9 mouse cellular contexts compared by ENCODE assay signal in the genomic region with DNA sequence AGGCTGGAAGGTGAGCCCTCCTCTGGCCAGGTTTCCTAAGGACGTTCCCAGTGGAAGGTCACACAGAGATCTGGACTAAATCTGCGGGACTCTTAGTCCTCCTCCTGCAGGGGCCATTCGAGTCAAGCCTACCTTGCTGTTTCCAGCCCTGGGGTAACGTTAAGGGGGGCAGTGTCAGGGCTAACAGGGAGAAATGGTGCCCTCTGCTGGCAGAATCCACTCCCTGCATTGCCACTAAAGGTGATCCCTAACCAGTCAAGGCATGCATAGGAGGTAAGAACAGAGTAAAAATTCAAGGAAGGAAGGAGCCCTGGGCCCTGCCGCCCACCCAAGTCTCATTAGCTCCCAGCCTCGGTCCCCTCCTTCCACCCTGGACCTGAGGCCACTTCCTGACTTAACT. TPM values are rescaled to one million over a fixed set of nuclear protein-coding genes. Genes with fewer than 3 reads are reported as not detected.
DNase-seq lines count a peak whose midpoint lies in the region; ATAC-seq and TF ChIP-seq lines count a peak whose summit lies in the region.
"Had no signal": no experiment of that assay in that cellular context is flagged by ENCODE, and none has a peak within 500 bp of the region (broad histone marks: within the 10 kb centered on the region; RNA-seq: fewer than 3 reads in every experiment).

No protein-coding gene starts in this region.

- no peak overlapping the region for H3K27ac ChIP-seq in liver, embryonic 14.5 days
- no peak overlapping the region for H3K27ac ChIP-seq in neural tube, embryonic 15.5 days (replicated peaks)
- no peak overlapping the region for H3K27ac ChIP-seq in thymus, adult 2 months (ENCODE audit: control insufficient read depth, insufficient read depth, low read length)
- H3K27ac ChIP-seq: embryonic facial prominence, embryonic 15.5 days had no signal

- TF ChIP-seq CTCF in liver, embryonic 14.5 days (IDR thresholded peaks at IDR 0.05; ENCODE audit: low read depth) = peak; percentile 90
- TF ChIP-seq CTCF in thymus, adult 2 months (IDR thresholded peaks at IDR 0.05; ENCODE audit: borderline replicate concordance, control insufficient read depth, extremely low read depth, insufficient read depth, low read length, poor library complexity) = peak; percentile 84; the same call in 1 of the 2 replicates

- no peaks in the 10 kb centered on the region for H3K27me3 ChIP-seq in liver, embryonic 14.5 days (ENCODE audit: control insufficient read depth, insufficient read depth, low read length)
- 0 out of 2 replicates have a peak, but pooled peaks cover 4% of the 10 kb centered on the region for H3K27me3 ChIP-seq in neural tube, embryonic 15.5 days (replicated peaks)
- no peaks in the 10 kb centered on the region for H3K27me3 ChIP-seq in thymus, adult 2 months (ENCODE audit: control insufficient read depth, insufficient read depth, low read length)
- H3K27me3 ChIP-seq: embryonic facial prominence, embryonic 15.5 days had no signal

- no peaks in the 10 kb centered on the region; a peak in 2 of 4 replicates for H3K4me1 ChIP-seq in liver, embryonic 14.5 days (replicated peaks; ENCODE audit: control insufficient read depth in 2 of 2, insufficient read depth in 2 of 2, low read length in 1 of 2)
- H3K4me1 ChIP-seq in neural tube, embryonic 15.5 days = peaks cover 2% of the 10 kb centered on the region; the same call in 1 of the 2 replicates
- peaks cover 10% of the 10 kb centered on the region for H3K4me1 ChIP-seq in thymus, adult 2 months (replicated peaks; ENCODE audit: control insufficient read depth, insufficient read depth, low read length)

- H3K4me3 ChIP-seq in liver, embryonic 14.5 days (ENCODE audit: insufficient read depth in 1 of 2, low read depth in 2 of 2, low read length in 2 of 2) = no peak overlapping the region
- no peak overlapping the region for H3K4me3 ChIP-seq in neural tube, embryonic 15.5 days (replicated peaks)
- H3K4me3 ChIP-seq in thymus, adult 2 months (ENCODE audit: control insufficient read depth, insufficient read depth, low read length) = no peak overlapping the region
- H3K4me3 ChIP-seq: embryonic facial prominence, embryonic 15.5 days had no signal

- TF ChIP-seq POLR2A in thymus, adult 2 months (IDR thresholded peaks at IDR 0.05; ENCODE audit: control insufficient read depth, extremely low read depth, insufficient read depth, low read length, poor library complexity) = no peak

- no peaks in the 10 kb centered on the region for H3K36me3 ChIP-seq in liver, embryonic 14.5 days (replicated peaks; ENCODE audit: control insufficient read depth, insufficient read depth, low read depth)
- 0 out of 2 replicates have a peak, but pooled peaks cover 3% of the 10 kb centered on the region for H3K36me3 ChIP-seq in neural tube, embryonic 15.5 days
- no peaks in the 10 kb centered on the region for H3K36me3 ChIP-seq in thymus, adult 2 months (ENCODE audit: control insufficient read depth, insufficient read depth, low read length)

- H3K9ac ChIP-seq in liver, embryonic 14.5 days (replicated peaks) = no peak overlapping the region
- H3K9ac ChIP-seq in neural tube, embryonic 15.5 days (replicated peaks) = no peak overlapping the region
- H3K9ac ChIP-seq: embryonic facial prominence, embryonic 15.5 days had no signal

- H3K9me3 ChIP-seq in liver, embryonic 14.5 days (ENCODE audit: control insufficient read depth, low read length) = no peaks in the 10 kb centered on the region
- no peaks in the 10 kb centered on the region for H3K9me3 ChIP-seq in neural tube, embryonic 15.5 days (replicated peaks)
- H3K9me3 ChIP-seq: embryonic facial prominence, embryonic 15.5 days had no signal

- TF ChIP-seq EP300 in liver, embryonic 14.5 days (IDR thresholded peaks at IDR 0.05; ENCODE audit: low read depth) = no peak

- peak; percentile 73 for ATAC-seq in granulocyte monocyte progenitor cell, adult 5-6 weeks (replicated peaks; ENCODE audit: poor library complexity, severe bottlenecking)
- ATAC-seq in liver, embryonic 14.5 days (ENCODE audit: insufficient read depth) = no peak
- ATAC-seq in neural tube, embryonic 15.5 days (ENCODE audit: low FRiP score) = peak; percentile 33

- no peak overlapping the region for H3K4me2 ChIP-seq in liver, embryonic 14.5 days (ENCODE audit: low read depth)
- H3K4me2 ChIP-seq in neural tube, embryonic 15.5 days = no peak overlapping the region
- H3K4me2 ChIP-seq: embryonic facial prominence, embryonic 15.5 days had no signal

- peak; percentile 67 to 68 for DNase-seq in B cell, adult 2 months
- peak; percentile 52 for DNase-seq in adrenal gland, adult 8-10 months
- peak; percentile 89 for DNase-seq in embryo, embryonic 10.5 days (ENCODE audit: low spot score)
- DNase-seq in kidney, postnatal 14 days = peak; percentile 88
- peak in 1 of 3 experiments; percentile 19 for DNase-seq in liver, embryonic 14.5 days (ENCODE audit: low read depth in 3 of 3, low spot score in 3 of 3)
- DNase-seq in thymus, adult 2 months = peak; percentile 77

- WGBS in liver, embryonic 14.5 days (ENCODE audit: insufficient replicate concordance) = 4% methylated on average over 6 of the region's 6 CpGs
- whole genome bisulfite sequencing in neural tube, embryonic 15.5 days = 8% methylated on average over 6 of the region's 6 CpGs
- WGBS in thymus, adult 2 months = 6% methylated on average over 6 of the region's 6 CpGs

RNA-seq across cellular contexts. Expression of a gene that starts 15.0 kb away (rescaled TPM):
- total RNA-seq in adrenal gland, adult 8-10 months (2022) = 1 to 10 TPM; 2.4 to 4.6 (median 4.4) TPM
- 33.5 and 42.4 TPM in 2 replicates for total RNA-seq in granulocyte monocyte progenitor cell, adult 5-6 weeks (2014; fragmentation: Nextera tagmentation)
- 23.7 and 34.9 TPM in 2 replicates for total RNA-seq in granulocyte monocyte progenitor cell, adult 5-6 weeks (2017)
- 9.7 and 10.4 TPM in 2 replicates for polyA plus RNA-seq in liver, embryonic 14.5 days (2012; rRNA removed)
- polyA plus RNA-seq in liver, embryonic 14.5 days (2014; fragmentation: Nextera tagmentation; extraction: Ambion mirVana) = 7.4 and 8.4 TPM in 2 replicates
- 5.3 and 7.3 TPM in 2 replicates for polyA plus RNA-seq in neural tube, embryonic 15.5 days (2015; fragmentation: Nextera tagmentation; extraction: Ambion mirVana)
- 6.7 and 7.9 TPM in 2 replicates for polyA plus RNA-seq in thymus, adult 2 months (2012; rRNA removed)

RNA-seq across cellular contexts. Expression of a gene that starts 25.7 kb away (rescaled TPM):
- 10 to 100 TPM in 2 of 4 experiments, 1 to 10 TPM in 2; 8.5 to 19.9 (median 13.2) TPM for total RNA-seq in adrenal gland, adult 8-10 months (2022)
- total RNA-seq in granulocyte monocyte progenitor cell, adult 5-6 weeks (2014; fragmentation: Nextera tagmentation) = not detected in 2 replicates
- total RNA-seq in granulocyte monocyte progenitor cell, adult 5-6 weeks (2017) = not detected in 2 replicates
- 0.97 and 1.1 TPM in 2 replicates for polyA plus RNA-seq in liver, embryonic 14.5 days (2012; rRNA removed)
- 0.95 and 1.2 TPM in 2 replicates for polyA plus RNA-seq in liver, embryonic 14.5 days (2014; fragmentation: Nextera tagmentation; extraction: Ambion mirVana)
- polyA plus RNA-seq in neural tube, embryonic 15.5 days (2015; fragmentation: Nextera tagmentation; extraction: Ambion mirVana) = 16.6 and 24.3 TPM in 2 replicates
- polyA plus RNA-seq in thymus, adult 2 months (2012; rRNA removed) = 17.7 and 22.7 TPM in 2 replicates

RNA-seq across cellular contexts. Expression of a gene that starts 34.7 kb away (rescaled TPM):
- 1 to 10 TPM; 2.2 to 6.6 (median 4.5) TPM for total RNA-seq in adrenal gland, adult 8-10 months (2022)
- 0.06 and 0.32 TPM in 2 replicates for total RNA-seq in granulocyte monocyte progenitor cell, adult 5-6 weeks (2014; fragmentation: Nextera tagmentation)
- total RNA-seq in granulocyte monocyte progenitor cell, adult 5-6 weeks (2017) = 0.26 and 0.67 TPM in 2 replicates
- 0.04 and 0.06 TPM in 2 replicates for polyA plus RNA-seq in liver, embryonic 14.5 days (2012; rRNA removed)
- 0.04 TPM in 1 of 2 replicates, not detected in the other for polyA plus RNA-seq in liver, embryonic 14.5 days (2014; fragmentation: Nextera tagmentation; extraction: Ambion mirVana)
- polyA plus RNA-seq in neural tube, embryonic 15.5 days (2015; fragmentation: Nextera tagmentation; extraction: Ambion mirVana) = 1.4 and 1.6 TPM in 2 replicates
- polyA plus RNA-seq in thymus, adult 2 months (2012; rRNA removed) = 0.73 and 1.2 TPM in 2 replicates
